Mouse (Mus musculus): ENCODE results near the gene AI661453. TPM values are rescaled to one million over a fixed set of nuclear protein-coding genes. Genes with fewer than 3 reads are reported as not detected.
A peak's percentile ranks its signal among the peaks of the same experiment; 100 is the strongest.

Gene AI661453
- polyA plus RNA-seq, 1 experiment: 0.30 TPM

GRCm38 (mm10) chr17:47503689-47504088 lies 67.3 kb downstream of the AI661453 start:
- Histone ChIP-seq H3K4me3 (replicated peaks; ENCODE audit: control insufficient read depth, low read depth, low read length) (no peak overlapping the region), H3K27ac (ENCODE audit: control insufficient read depth, insufficient read depth, low read depth, low read length, poor library complexity) (peak overlapping the region; percentile 87; the same call in 1 of the 2 replicates), H3K4me1 (ENCODE audit: control insufficient read depth, insufficient read depth, low read length) (peaks cover 13% of the 10 kb centered on the region)
- TF ChIP-seq POLR2A (IDR thresholded peaks at IDR 0.05; ENCODE audit: borderline replicate concordance, control insufficient read depth, low read depth, low read length) (no peak), CTCF (IDR thresholded peaks at IDR 0.05; ENCODE audit: control insufficient read depth, insufficient read depth, low read length) (no peak)

DNA sequence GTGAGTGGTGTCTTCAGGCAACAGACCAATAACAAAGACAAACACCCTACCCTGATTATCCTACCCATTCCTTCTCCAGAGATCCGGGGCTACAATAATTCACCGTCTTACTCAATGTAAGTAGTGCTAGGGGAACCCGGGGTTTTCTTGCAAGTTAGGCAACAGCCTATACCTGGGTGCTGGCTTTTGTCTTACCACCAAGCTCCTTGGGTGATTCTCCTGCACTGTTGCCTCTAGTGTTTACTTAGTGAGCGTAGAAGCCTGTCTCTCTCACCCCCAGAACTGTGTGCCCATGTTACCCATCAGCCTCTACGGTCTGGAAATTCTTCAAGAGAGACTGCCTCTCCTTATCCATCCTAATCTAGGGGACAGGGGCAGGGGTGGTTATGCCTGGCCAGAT lies 67.8 kb downstream of the AI661453 start:
- 40% methylated on average over 5 of the region's 5 CpGs for WGBS
- Histone ChIP-seq H3K27ac (ENCODE audit: control insufficient read depth, insufficient read depth, low read depth, low read length, poor library complexity) (peak overlapping the region; percentile 87), H3K4me3 (replicated peaks; ENCODE audit: control insufficient read depth, low read depth, low read length) (peak overlapping the region; percentile 67), H3K4me1 (ENCODE audit: control insufficient read depth, insufficient read depth, low read length) (peaks cover 13% of the 10 kb centered on the region)
- TF ChIP-seq POLR2A (IDR thresholded peaks at IDR 0.05; ENCODE audit: borderline replicate concordance, control insufficient read depth, low read depth, low read length): no peak
- no peak for TF ChIP-seq CTCF (IDR thresholded peaks at IDR 0.05; ENCODE audit: control insufficient read depth, insufficient read depth, low read length)

- Histone ChIP-seq H3K27ac (ENCODE audit: control insufficient read depth, insufficient read depth, low read depth, low read length, poor library complexity) (peak within 1 kb of the TSS; percentile 87), H3K4me3 (replicated peaks; ENCODE audit: control insufficient read depth, low read depth, low read length) (peak within 1 kb of the TSS; percentile 67), H3K4me1 (ENCODE audit: control insufficient read depth, insufficient read depth, low read length) (peaks cover 17% of the 10 kb centered on the region)
- TF ChIP-seq CTCF (IDR thresholded peaks at IDR 0.05; ENCODE audit: control insufficient read depth, insufficient read depth, low read length): no peak
- peak; percentile 91 for TF ChIP-seq POLR2A (IDR thresholded peaks at IDR 0.05; ENCODE audit: borderline replicate concordance, control insufficient read depth, low read depth, low read length)
- WGBS: 1% methylated on average over 22 of the region's 22 CpGs
Measured at GRCm38 (mm10) chr17:47504941-47505346, 68.5 kb downstream of the AI661453 start, which contains the start of gene Ccnd3. Gene Ccnd3, plus strand, starts transcription at chr17:47505051.

DNA sequence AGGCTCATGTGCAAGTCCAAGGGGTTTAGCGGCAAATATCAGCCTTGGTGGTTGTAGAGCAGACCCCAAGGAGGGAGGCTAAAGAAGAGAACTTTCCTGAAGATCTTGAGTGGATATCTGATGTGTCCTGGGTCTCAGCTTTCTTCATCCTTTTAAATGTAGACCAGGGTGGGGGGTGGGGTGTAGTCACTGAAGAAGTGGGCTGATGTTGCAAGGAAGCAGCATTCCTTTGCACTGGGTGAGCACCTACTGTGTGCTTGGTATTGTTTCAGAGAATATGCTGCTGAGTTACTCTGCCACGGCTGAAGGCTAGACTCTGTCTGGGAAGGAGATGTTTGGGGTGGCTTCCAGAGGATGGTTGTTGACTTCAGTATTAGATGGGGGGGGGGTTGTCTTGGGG lies 69.2 kb downstream of the AI661453 start:
- Histone ChIP-seq H3K4me3 (replicated peaks; ENCODE audit: control insufficient read depth, low read depth, low read length) (peak overlapping the region; percentile 67), H3K4me1 (ENCODE audit: control insufficient read depth, insufficient read depth, low read length) (peaks cover 17% of the 10 kb centered on the region), H3K27ac (ENCODE audit: control insufficient read depth, insufficient read depth, low read depth, low read length, poor library complexity) (peak overlapping the region; percentile 87)
- 7% methylated on average over 2 of the region's 2 CpGs for WGBS
- no peak for TF ChIP-seq CTCF (IDR thresholded peaks at IDR 0.05; ENCODE audit: control insufficient read depth, insufficient read depth, low read length)
- TF ChIP-seq POLR2A (IDR thresholded peaks at IDR 0.05; ENCODE audit: borderline replicate concordance, control insufficient read depth, low read depth, low read length): no peak

DNA sequence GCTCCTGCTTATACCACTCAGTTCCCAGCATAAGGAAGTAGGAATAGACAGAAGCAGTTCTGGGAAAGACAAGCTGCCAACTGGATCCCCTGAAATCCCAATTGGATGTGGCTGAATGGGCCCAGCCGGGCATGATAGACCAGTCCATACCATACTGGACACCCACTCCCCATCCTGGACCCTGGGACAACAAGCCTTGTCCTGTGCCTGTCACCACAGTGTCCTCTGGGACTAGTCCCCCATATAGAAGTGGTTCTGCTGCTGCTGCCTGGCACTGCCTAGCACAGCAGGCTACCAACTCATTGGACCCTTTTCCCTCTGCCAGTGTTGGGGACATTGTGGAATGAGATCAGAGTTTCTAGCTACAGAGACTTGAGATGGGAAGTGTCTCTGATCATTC lies 69.6 kb downstream of the AI661453 start:
- H3K27ac ChIP-seq (ENCODE audit: control insufficient read depth, insufficient read depth, low read depth, low read length, poor library complexity): peak overlapping the region; percentile 60

GRCm38 (mm10) chr17:47506697-47507096 lies 70.3 kb downstream of the AI661453 start:
- H3K27ac ChIP-seq (ENCODE audit: control insufficient read depth, insufficient read depth, low read depth, low read length, poor library complexity): peak overlapping the region; percentile 40; the same call in 1 of the 2 replicates
- TF ChIP-seq CTCF (IDR thresholded peaks at IDR 0.05; ENCODE audit: control insufficient read depth, insufficient read depth, low read length) (no peak), POLR2A (IDR thresholded peaks at IDR 0.05; ENCODE audit: borderline replicate concordance, control insufficient read depth, low read depth, low read length) (no peak)
- peaks cover 17% of the 10 kb centered on the region for H3K4me1 ChIP-seq (ENCODE audit: control insufficient read depth, insufficient read depth, low read length)
- WGBS: 65% methylated on average over 4 of the region's 4 CpGs
- H3K4me3 ChIP-seq (replicated peaks; ENCODE audit: control insufficient read depth, low read depth, low read length): peak overlapping the region; percentile 59

More for the DNA sequence above, 69.6 kb downstream of the AI661453 start:
- WGBS: 42% methylated on average over 1 of the region's 1 CpGs
- H3K4me1 ChIP-seq (ENCODE audit: control insufficient read depth, insufficient read depth, low read length): peaks cover 17% of the 10 kb centered on the region
- H3K4me3 ChIP-seq (replicated peaks; ENCODE audit: control insufficient read depth, low read depth, low read length): peak overlapping the region; percentile 67
- TF ChIP-seq POLR2A (IDR thresholded peaks at IDR 0.05; ENCODE audit: borderline replicate concordance, control insufficient read depth, low read depth, low read length) (no peak), CTCF (IDR thresholded peaks at IDR 0.05; ENCODE audit: control insufficient read depth, insufficient read depth, low read length) (no peak)

GRCm38 (mm10) chr17:47507523-47507922 lies 71.1 kb downstream of the AI661453 start:
- peak overlapping the region; percentile 33 for H3K4me3 ChIP-seq (replicated peaks; ENCODE audit: control insufficient read depth, low read depth, low read length)
- H3K27ac ChIP-seq (ENCODE audit: control insufficient read depth, insufficient read depth, low read depth, low read length, poor library complexity): peak overlapping the region; percentile 98
- H3K4me1 ChIP-seq (ENCODE audit: control insufficient read depth, insufficient read depth, low read length): peaks cover 20% of the 10 kb centered on the region
- TF ChIP-seq POLR2A (IDR thresholded peaks at IDR 0.05; ENCODE audit: borderline replicate concordance, control insufficient read depth, low read depth, low read length): no peak
- TF ChIP-seq CTCF (IDR thresholded peaks at IDR 0.05; ENCODE audit: control insufficient read depth, insufficient read depth, low read length): no peak
- 18% methylated on average over 2 of the region's 2 CpGs for WGBS

GRCm38 (mm10) chr17:47508012-47508608 lies 71.7 kb downstream of the AI661453 start:
- peak overlapping the region; percentile 80 for H3K4me3 ChIP-seq (replicated peaks; ENCODE audit: control insufficient read depth, low read depth, low read length)
- 0% methylated on average over 12 of the region's 12 CpGs for WGBS
- H3K4me1 ChIP-seq (ENCODE audit: control insufficient read depth, insufficient read depth, low read length): peaks cover 20% of the 10 kb centered on the region
- H3K27ac ChIP-seq (ENCODE audit: control insufficient read depth, insufficient read depth, low read depth, low read length, poor library complexity): peak overlapping the region; percentile 98
- TF ChIP-seq CTCF (IDR thresholded peaks at IDR 0.05; ENCODE audit: control insufficient read depth, insufficient read depth, low read length): no peak
- peak; percentile 47; the same call in 1 of the 2 replicates for TF ChIP-seq POLR2A (IDR thresholded peaks at IDR 0.05; ENCODE audit: borderline replicate concordance, control insufficient read depth, low read depth, low read length)
